Mouse (Mus musculus): ENCODE data around the gene Washc3. TPM values are rescaled to one million over a fixed set of nuclear protein-coding genes. Genes with fewer than 3 reads are reported as not detected.

Washc3 gene
- polyA plus RNA-seq, 1 experiment = 76.4 TPM

DNA sequence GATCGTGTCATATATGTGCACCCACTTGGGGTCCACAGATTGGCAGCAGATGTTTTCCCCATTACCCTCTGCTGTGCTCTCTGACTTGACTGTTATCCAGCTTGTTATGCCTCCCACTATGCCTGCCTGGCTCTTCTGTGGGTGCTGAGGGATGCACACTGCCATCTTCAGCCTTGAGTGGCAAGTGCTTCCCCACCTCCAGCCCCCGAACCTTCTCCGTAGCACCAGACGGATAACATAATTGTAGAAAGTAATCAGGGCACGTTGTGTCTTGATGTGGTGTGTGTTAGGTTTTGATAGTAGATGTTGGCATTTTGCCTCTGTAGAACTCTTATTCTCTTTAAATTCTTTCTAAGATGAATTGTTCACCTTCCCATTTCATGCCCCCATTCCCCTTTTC lies 11.8 kb downstream of the Washc3 start:
- no peaks in the 10 kb centered on the region for H3K4me1 ChIP-seq (ENCODE audit: control insufficient read depth, insufficient read depth, low read length)
- no peak overlapping the region for H3K27ac ChIP-seq (ENCODE audit: insufficient read depth, low read depth, low read length)
- TF ChIP-seq POLR2A (IDR thresholded peaks at IDR 0.05; ENCODE audit: borderline replicate concordance, low read depth, low read length) (no peak), CTCF (IDR thresholded peaks at IDR 0.05; ENCODE audit: low read depth, low read length) (no peak)
- no peak overlapping the region for H3K4me3 ChIP-seq (ENCODE audit: insufficient read depth, low read length)

DNA sequence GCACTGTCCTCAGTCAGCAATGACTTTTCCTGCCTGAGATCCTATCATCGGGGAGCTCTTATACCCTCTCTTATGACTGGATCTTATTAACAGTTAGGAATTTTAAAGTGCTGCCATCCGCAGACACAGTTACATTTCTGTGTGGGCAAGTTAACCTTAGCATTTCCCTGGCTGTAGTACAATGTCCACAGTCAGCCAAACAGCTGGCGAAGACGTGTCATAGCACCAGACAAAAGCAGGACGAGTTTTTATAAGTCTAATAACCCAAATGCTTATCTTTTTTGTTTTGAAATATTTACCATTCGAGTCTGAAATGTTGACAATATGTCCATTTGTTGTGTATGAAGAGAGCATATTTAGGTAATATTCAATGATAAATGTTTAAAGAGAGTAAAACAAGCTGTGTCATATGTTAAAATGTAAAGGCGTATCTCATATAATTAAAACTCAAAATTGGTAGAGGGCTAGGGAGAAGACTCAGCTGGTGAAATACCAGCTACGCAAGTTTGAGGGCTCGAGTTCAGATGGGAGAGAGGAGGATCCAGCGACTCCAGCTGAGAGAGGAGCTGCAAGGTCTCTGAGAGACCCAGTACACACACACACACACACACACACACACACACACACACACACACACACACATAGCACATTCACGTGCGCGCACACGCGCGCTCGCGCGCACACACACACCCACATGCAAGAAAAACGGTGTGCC lies 14.1 kb downstream of the Washc3 start:
- TF ChIP-seq POLR2A (IDR thresholded peaks at IDR 0.05; ENCODE audit: borderline replicate concordance, low read depth, low read length) (no peak), CTCF (IDR thresholded peaks at IDR 0.05; ENCODE audit: low read depth, low read length) (no peak)
- Histone ChIP-seq H3K4me1 (ENCODE audit: control insufficient read depth, insufficient read depth, low read length) (no peaks in the 10 kb centered on the region), H3K27ac (ENCODE audit: insufficient read depth, low read depth, low read length) (no peak overlapping the region), H3K4me3 (ENCODE audit: insufficient read depth, low read length) (no peak overlapping the region)

DNA sequence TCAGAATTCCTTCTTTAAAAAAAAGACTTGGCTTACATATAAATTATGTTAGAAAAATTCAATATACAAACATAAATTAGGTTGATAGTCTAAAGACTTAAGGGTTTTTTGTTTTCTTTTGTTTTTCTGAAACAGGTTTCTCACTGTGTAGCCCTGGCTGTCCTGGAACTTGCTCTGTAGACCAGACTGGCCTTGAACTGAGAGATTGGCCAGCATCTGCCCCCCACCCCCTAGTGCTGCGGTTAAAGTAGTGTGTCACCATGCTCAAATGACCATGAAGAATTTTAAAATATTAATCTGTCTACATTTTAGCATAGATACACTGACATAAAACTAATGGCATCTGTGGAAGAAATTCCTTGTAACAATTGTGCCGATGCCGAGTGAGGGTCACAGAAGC lies 17.3 kb downstream of the Washc3 start:
- no peak overlapping the region for H3K27ac ChIP-seq (ENCODE audit: insufficient read depth, low read depth, low read length)
- TF ChIP-seq CTCF (IDR thresholded peaks at IDR 0.05; ENCODE audit: low read depth, low read length) = no peak
- H3K4me1 ChIP-seq (ENCODE audit: control insufficient read depth, insufficient read depth, low read length) = peaks cover 7% of the 10 kb centered on the region; the same call in 1 of the 2 replicates
- no peak overlapping the region for H3K4me3 ChIP-seq (ENCODE audit: insufficient read depth, low read length)

GRCm38 (mm10) chr10:88221718-88222117 lies 20.8 kb downstream of the Washc3 start:
- Histone ChIP-seq H3K27ac (ENCODE audit: insufficient read depth, low read depth, low read length) (no peak overlapping the region), H3K4me1 (ENCODE audit: control insufficient read depth, insufficient read depth, low read length) (peaks cover 7% of the 10 kb centered on the region; the same call in 1 of the 2 replicates), H3K4me3 (ENCODE audit: insufficient read depth, low read length) (no peak overlapping the region)
- TF ChIP-seq CTCF (IDR thresholded peaks at IDR 0.05; ENCODE audit: low read depth, low read length) (no peak), POLR2A (IDR thresholded peaks at IDR 0.05; ENCODE audit: borderline replicate concordance, low read depth, low read length) (no peak)

DNA sequence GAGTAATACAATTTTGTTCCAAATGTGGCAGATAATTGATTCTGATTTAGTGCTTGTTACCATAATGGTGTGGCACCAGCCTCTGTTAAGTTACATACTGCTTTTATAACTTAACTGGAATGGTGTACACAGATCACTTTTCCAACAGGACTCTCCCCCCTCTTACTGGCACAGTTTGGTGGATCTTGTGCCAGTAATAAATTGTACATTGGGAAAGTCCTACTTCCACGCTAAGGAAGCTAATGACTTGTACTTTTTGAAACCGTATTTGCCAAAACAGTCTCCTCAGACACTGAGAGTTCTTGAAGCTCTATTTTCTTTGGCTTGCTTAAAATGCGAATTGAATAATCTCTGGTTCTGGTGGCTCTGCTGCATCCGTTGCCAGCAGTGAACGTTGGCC lies 24.5 kb downstream of the Washc3 start:
- Histone ChIP-seq H3K27ac (ENCODE audit: insufficient read depth, low read depth, low read length) (no peak overlapping the region), H3K4me1 (ENCODE audit: control insufficient read depth, insufficient read depth, low read length) (peaks cover 14% of the 10 kb centered on the region), H3K4me3 (ENCODE audit: insufficient read depth, low read length) (no peak overlapping the region)
- TF ChIP-seq POLR2A (IDR thresholded peaks at IDR 0.05; ENCODE audit: borderline replicate concordance, low read depth, low read length) = no peak
- no peak for TF ChIP-seq CTCF (IDR thresholded peaks at IDR 0.05; ENCODE audit: low read depth, low read length)

DNA sequence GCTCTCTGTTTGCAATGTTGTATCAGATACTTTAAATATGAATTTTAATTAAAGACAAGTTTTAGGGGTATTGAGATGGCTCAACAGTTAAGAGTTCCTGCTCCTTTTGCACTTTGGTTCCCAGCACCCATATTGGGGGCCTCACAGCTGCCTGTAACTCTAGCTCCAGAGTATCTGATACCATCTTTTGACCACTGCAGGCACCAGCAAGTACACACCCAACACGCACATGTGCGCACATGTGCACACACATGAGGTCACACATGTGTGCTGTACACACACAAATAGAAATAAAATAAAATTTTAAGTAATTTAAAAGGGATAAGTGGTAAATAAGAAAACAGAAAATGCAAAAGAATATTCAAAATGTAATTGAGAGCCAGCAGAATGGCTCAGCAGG lies 27.1 kb downstream of the Washc3 start:
- no peak for TF ChIP-seq CTCF (IDR thresholded peaks at IDR 0.05; ENCODE audit: low read depth, low read length)
- TF ChIP-seq POLR2A (IDR thresholded peaks at IDR 0.05; ENCODE audit: borderline replicate concordance, low read depth, low read length) = no peak
- H3K27ac ChIP-seq (ENCODE audit: insufficient read depth, low read depth, low read length) = no peak overlapping the region
- peaks cover 8% of the 10 kb centered on the region for H3K4me1 ChIP-seq (ENCODE audit: control insufficient read depth, insufficient read depth, low read length)
- H3K4me3 ChIP-seq (ENCODE audit: insufficient read depth, low read length) = no peak overlapping the region

GRCm38 (mm10) chr10:88228521-88229017 lies 27.7 kb downstream of the Washc3 start:
- H3K4me3 ChIP-seq (ENCODE audit: insufficient read depth, low read length) = no peak overlapping the region
- no peak for TF ChIP-seq CTCF (IDR thresholded peaks at IDR 0.05; ENCODE audit: low read depth, low read length)
- H3K27ac ChIP-seq (ENCODE audit: insufficient read depth, low read depth, low read length) = no peak overlapping the region
- peaks cover 7% of the 10 kb centered on the region for H3K4me1 ChIP-seq (ENCODE audit: control insufficient read depth, insufficient read depth, low read length)

- Histone ChIP-seq H3K4me1 (ENCODE audit: control insufficient read depth, insufficient read depth, low read length) (peaks cover 7% of the 10 kb centered on the region), H3K4me3 (ENCODE audit: insufficient read depth, low read length) (no peak overlapping the region), H3K27ac (ENCODE audit: insufficient read depth, low read depth, low read length) (no peak overlapping the region)
- TF ChIP-seq CTCF (IDR thresholded peaks at IDR 0.05; ENCODE audit: low read depth, low read length) (no peak), POLR2A (IDR thresholded peaks at IDR 0.05; ENCODE audit: borderline replicate concordance, low read depth, low read length) (no peak)
Observed at GRCm38 (mm10) chr10:88231671-88232070, 30.8 kb downstream of the Washc3 start.

GRCm38 (mm10) chr10:88232765-88233164 lies 31.9 kb downstream of the Washc3 start:
- TF ChIP-seq POLR2A (IDR thresholded peaks at IDR 0.05; ENCODE audit: borderline replicate concordance, low read depth, low read length) (no peak), CTCF (IDR thresholded peaks at IDR 0.05; ENCODE audit: low read depth, low read length) (no peak)
- no peak overlapping the region for H3K27ac ChIP-seq (ENCODE audit: insufficient read depth, low read depth, low read length)
- H3K4me3 ChIP-seq (ENCODE audit: insufficient read depth, low read length) = no peak overlapping the region
- H3K4me1 ChIP-seq (ENCODE audit: control insufficient read depth, insufficient read depth, low read length) = peaks cover 6% of the 10 kb centered on the region

- H3K4me1 ChIP-seq (ENCODE audit: control insufficient read depth, insufficient read depth, low read length) = no peaks in the 10 kb centered on the region
- no peak overlapping the region for H3K4me3 ChIP-seq (ENCODE audit: insufficient read depth, low read length)
- TF ChIP-seq POLR2A (IDR thresholded peaks at IDR 0.05; ENCODE audit: borderline replicate concordance, low read depth, low read length) (no peak), CTCF (IDR thresholded peaks at IDR 0.05; ENCODE audit: low read depth, low read length) (no peak)
- no peak overlapping the region for H3K27ac ChIP-seq (ENCODE audit: insufficient read depth, low read depth, low read length)
Observed at GRCm38 (mm10) chr10:88244681-88245080, 43.8 kb downstream of the Washc3 start.

Data from bone marrow macrophage, adult 2 months (primary cell).